Mouse (Mus musculus) regulatory T cell (primary cell): ENCODE measurements around the gene Olfr47.
"Not testable (repeated sequence)": the region's sequence is repeated elsewhere in the genome, so short reads cannot be mapped to it uniquely, and the experiment has no call there.

Experiments
- in situ Hi-C: fragments of 300-600 bp; cut with MboI, MseI; formaldehyde crosslinking; loops from one replicate; pipeline ENCODE4 v1.15.1; 2025; ENCODE audit warnings: high pct_unique_total_duplicates

The Olfr47 gene

GRCm38 (mm10) chr6:43231255-43231654 lies at the start of gene Olfr47:
TSS of gene Olfr47 (plus strand) at chr6:43231529.
- in situ Hi-C loops: not testable (repeated sequence)

DNA sequence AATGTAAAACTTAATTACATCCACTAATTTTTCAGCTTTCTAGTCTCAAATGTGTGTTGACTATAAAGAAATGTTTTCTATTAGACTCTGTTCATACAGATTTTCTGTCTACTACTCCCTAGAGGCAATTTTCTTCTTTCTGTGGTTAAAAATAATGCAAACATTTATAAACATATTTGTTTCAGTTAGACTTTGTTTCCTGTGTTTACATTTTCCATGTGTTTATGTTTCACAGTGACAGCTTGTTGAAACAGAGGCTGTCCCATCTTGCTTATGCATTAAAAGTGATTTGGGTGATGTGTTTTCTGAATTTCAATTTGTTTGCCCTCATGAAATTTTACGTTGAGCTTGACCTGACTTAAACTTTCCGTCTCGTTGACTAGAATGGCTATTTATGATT lies 40.3 kb upstream of the Olfr47 start:
- in situ Hi-C loops: no loop called here

DNA sequence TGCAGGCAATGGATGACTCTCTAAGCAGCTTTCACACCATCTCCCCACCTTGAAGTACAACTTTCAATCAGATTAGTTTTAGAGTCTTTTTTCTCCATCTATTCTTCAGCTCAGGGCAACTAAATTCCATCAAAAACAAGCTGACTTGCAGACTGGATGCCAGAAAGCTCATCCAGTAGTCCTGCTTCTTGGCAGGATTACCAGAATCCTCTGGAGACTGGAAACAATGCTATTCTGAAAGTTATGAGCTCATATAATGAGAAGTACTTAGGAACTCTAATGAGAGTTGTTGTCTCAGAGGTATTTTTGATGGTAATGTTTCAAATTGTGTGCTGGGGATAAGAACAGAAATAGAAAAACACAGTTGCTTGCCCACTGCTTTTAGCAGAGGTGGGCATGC lies 34.5 kb upstream of the Olfr47 start, which contains the start of gene Olfr435:
Gene Olfr435, plus strand, starts transcription at position 366 of the 400 bp plus-strand sequence.
- in situ Hi-C loops: no loop called here

GRCm38 (mm10) chr6:43198094-43198493 lies 33.2 kb upstream of the Olfr47 start:
- in situ Hi-C loops: no loop called here

- in situ Hi-C loops: no loop called here
Observed at GRCm38 (mm10) chr6:43202786-43203185, 28.5 kb upstream of the Olfr47 start.

GRCm38 (mm10) chr6:43205355-43205754 lies 26.0 kb upstream of the Olfr47 start:
- in situ Hi-C loops: no loop called here

GRCm38 (mm10) chr6:43212873-43213272 lies 18.5 kb upstream of the Olfr47 start, which contains the start of gene Olfr434:
TSS of gene Olfr434 (plus strand) at chr6:43213021.
- in situ Hi-C loops: not testable (repeated sequence)

DNA sequence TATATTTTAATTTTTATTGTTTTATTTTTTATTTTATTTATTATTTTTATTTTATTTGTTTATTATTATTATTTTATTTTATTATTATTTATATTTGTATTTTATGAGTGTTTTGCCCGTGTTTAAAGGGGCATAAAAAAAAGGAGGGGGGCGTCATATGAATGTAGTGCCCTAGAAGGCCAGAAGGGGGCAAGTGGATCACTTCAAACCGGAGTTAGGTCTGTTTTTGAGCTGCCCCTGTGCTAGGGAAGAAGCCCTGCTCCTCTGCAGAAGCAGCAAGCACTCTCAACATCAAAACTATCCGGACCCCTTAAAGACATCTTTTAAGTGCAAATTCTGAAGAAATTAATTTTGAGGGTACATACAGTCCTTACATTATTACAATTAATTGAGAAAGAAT lies 10.7 kb downstream of the Olfr47 start:
- in situ Hi-C loops: no loop called here

DNA sequence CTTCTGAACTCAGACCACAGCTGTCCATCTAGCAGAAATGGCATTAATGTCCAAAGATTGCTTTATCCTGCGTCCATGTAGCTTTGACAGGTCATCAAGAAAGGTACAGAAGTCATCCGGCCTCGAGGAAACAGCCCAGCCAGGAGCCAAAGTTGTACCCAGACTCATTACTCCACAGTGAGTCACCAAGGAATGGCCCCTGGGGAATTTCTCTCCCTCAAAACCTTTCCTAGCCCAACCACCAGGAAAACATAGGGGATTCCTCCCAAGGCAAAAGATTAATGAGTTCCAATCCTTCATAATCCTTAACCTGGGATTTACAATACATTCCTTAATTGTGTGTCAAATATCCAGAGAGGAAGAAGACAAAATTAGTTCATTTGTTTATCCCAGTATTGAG lies 16.1 kb downstream of the Olfr47 start:
- in situ Hi-C loops: no loop called here

DNA sequence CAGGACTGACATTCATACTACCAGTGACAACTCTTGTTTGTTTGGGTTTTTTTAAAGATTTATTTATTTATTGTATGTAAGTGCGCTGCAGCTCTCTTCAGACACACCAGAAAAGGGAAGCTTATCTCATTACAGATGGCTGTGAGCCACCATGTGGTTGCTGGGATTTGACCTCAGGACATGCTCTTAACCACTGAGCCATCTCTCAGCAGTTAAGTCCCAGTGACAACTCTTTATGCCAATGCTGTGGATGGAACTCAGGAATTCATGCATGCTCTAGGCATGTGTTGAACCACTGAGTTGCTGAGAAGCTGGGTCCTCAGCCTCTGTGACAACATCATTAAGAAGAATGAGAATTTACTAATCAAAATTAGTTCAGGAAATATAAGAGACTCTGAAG lies 21.7 kb downstream of the Olfr47 start:
- in situ Hi-C loops: no loop called here

GRCm38 (mm10) chr6:43254193-43254926 lies 23.0 kb downstream of the Olfr47 start:
- in situ Hi-C loops: no loop called here

GRCm38 (mm10) chr6:43260756-43261155 lies 29.4 kb downstream of the Olfr47 start:
- in situ Hi-C loops: no loop called here

GRCm38 (mm10) chr6:43265363-43266041 lies 34.2 kb downstream of the Olfr47 start, which contains the start of gene Arhgef5:
TSS of gene Arhgef5 (plus strand) at chr6:43265582.
- in situ Hi-C loops: no loop called here

- in situ Hi-C loops: no loop called here
Observed at GRCm38 (mm10) chr6:43266356-43266755, 35.0 kb downstream of the Olfr47 start.

DNA sequence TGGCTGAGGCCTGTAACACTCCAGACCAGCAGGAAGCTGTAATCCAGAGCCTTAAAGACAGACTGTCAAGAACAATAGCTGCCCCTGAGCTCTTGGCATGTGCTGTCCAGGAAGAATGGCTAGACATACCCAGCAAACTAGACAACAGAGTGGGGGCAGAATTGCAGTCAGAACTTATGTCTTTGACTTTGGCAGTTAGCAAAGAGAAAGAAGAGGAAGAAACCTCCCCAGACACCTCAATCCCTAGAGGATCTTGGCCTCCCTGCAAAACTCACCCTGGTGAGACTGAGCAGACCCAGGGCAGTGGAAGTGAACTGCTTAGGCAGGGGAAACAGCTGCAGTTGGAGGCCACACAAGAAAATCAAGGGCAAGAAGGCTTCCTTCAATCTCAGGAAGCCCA lies 41.3 kb downstream of the Olfr47 start:
- in situ Hi-C loops: loop anchor here (10.0 kb wide), 1 partner anchor 342 kb away; no protein-coding TSS in a partner anchor

GRCm38 (mm10) chr6:43274123-43274522 lies 42.8 kb downstream of the Olfr47 start:
- in situ Hi-C loops: loop anchor here (10.0 kb wide), 1 partner anchor 341 kb away; no protein-coding TSS in a partner anchor

DNA sequence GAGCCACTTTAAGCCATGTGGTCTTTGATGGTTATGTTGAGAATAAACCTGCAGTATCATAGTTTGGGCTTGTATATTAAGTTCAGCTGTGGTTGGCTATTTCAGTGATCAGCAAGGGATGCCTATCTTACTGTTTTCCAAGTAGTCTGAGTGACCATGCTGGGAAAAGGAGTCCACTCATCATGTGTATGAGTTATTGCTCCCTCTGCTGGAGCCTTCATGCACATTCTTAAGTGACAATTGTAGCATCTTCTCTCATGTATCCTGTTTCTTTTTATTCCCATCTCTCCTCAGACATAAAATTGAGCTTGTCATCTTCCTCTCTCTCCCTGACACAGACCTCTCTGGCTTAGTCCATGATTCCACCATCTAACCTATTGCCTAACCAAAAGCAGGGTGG lies 46.9 kb downstream of the Olfr47 start:
- in situ Hi-C loops: loop anchor here (10.0 kb wide), 1 partner anchor 337 kb away; no protein-coding TSS in a partner anchor

- in situ Hi-C loops: no loop called here
Observed at GRCm38 (mm10) chr6:43280481-43280880, 49.2 kb downstream of the Olfr47 start.
